Mouse (Mus musculus) MEL (cell line): ENCODE results near the gene Cmklr1. TPM values are rescaled to one million over a fixed set of nuclear protein-coding genes. Genes with fewer than 3 reads are reported as not detected.

Experiments
- DNase-seq: peaks from one replicate; pipeline ENCODE4 v3.0.0; 2011; ENCODE audit warnings: low read depth, low spot score
- H3K27ac ChIP-seq: 2 replicates; pipeline ENCODE4 v1.5.1; 2012; ENCODE audit warnings: low read depth, mild to moderate bottlenecking, control low read depth, low read length, moderate library complexity; ENCODE audit not compliant: control insufficient read depth
- H3K27me3 ChIP-seq, 2 experiments: fragments of 150-350 bp in 1 of 2; sonication (generic) in 1 of 2; 2 replicates each; pipeline ENCODE4 v1.6.1; 2012; ENCODE audit warnings: low read length in 2 of 2, mild to moderate bottlenecking in 2 of 2, improper control_type of control experiment in 1 of 2, moderate library complexity in 1 of 2; ENCODE audit not compliant: insufficient read depth in 2 of 2, control insufficient read depth in 1 of 2
- H3K36me3 ChIP-seq, 2 experiments: 2 replicates each; pipeline ENCODE4 v1.6.1; 2012 to 2014; ENCODE audit warnings: low read length in 2 of 2, improper control_type of control experiment in 1 of 2, inconsistent platforms in 1 of 2, mild to moderate bottlenecking in 1 of 2; ENCODE audit not compliant: insufficient read depth in 2 of 2, control insufficient read depth in 1 of 2
- H3K4me1 ChIP-seq, 2 experiments: fragments of 150-350 bp in 1 of 2; sonication (generic) in 1 of 2; 2 replicates each; pipeline ENCODE4 v1.6.1; 2012; ENCODE audit warnings: low read length in 2 of 2, improper control_type of control experiment in 1 of 2, mild to moderate bottlenecking in 1 of 2; ENCODE audit not compliant: insufficient read depth in 2 of 2, control insufficient read depth in 1 of 2
- H3K4me3 ChIP-seq, 2 experiments: fragments of 150-350 bp in 1 of 2; sonication (generic) in 1 of 2; 2 replicates each; pipeline ENCODE4 v1.5.1; 2012; ENCODE audit warnings: low read depth in 2 of 2, low read length in 2 of 2, mild to moderate bottlenecking in 2 of 2, moderate library complexity in 2 of 2, control low read depth in 1 of 2, improper control_type of control experiment in 1 of 2; ENCODE audit not compliant: control insufficient read depth in 1 of 2, insufficient read depth in 1 of 2
- H3K79me2 ChIP-seq: 2 replicates; pipeline ENCODE4 v1.6.1; 2012; ENCODE audit warnings: mild to moderate bottlenecking, low read length, moderate library complexity; ENCODE audit not compliant: control insufficient read depth, poor library complexity, insufficient read depth
- H3K9ac ChIP-seq: 2 replicates; pipeline ENCODE4 v1.6.1; 2012; ENCODE audit warnings: low read depth, mild to moderate bottlenecking, control low read depth, low read length, moderate library complexity; ENCODE audit not compliant: control insufficient read depth, poor library complexity, severe bottlenecking
- H3K9me3 ChIP-seq: fragments of 150-350 bp; sonication (generic); replicated peaks from 2 replicates; pipeline ENCODE4 v1.6.1; 2012; ENCODE audit warnings: mild to moderate bottlenecking, low read length, improper control_type of control experiment, moderate library complexity; ENCODE audit not compliant: insufficient read depth
- BHLHE40 ChIP-seq: IDR thresholded peaks from 2 replicates; pipeline ENCODE4 v1.6.1; 2012; ENCODE audit warnings: low read depth, mild to moderate bottlenecking, inconsistent platforms, low read length, improper control_type of control experiment, borderline replicate concordance
- CHD1 ChIP-seq: IDR thresholded peaks from 2 replicates; pipeline ENCODE4 v1.6.1; 2012; ENCODE audit warnings: low read depth, mild to moderate bottlenecking, inconsistent platforms, low read length, improper control_type of control experiment
- CHD2 ChIP-seq: IDR thresholded peaks from 2 replicates; pipeline ENCODE4 v1.6.1; 2011; ENCODE audit warnings: low read length, improper control_type of control experiment
- ELF1 ChIP-seq: IDR thresholded peaks from 2 replicates; pipeline ENCODE4 v1.6.1; 2014; ENCODE audit warnings: low read depth, mild to moderate bottlenecking, inconsistent platforms, low read length, improper control_type of control experiment, moderate library complexity
- JUND ChIP-seq: IDR thresholded peaks from 2 replicates; pipeline ENCODE4 v1.6.1; 2011; ENCODE audit warnings: low read depth, mild to moderate bottlenecking, improper control_type of control experiment, low read length
- MAFK ChIP-seq: IDR thresholded peaks from 2 replicates; pipeline ENCODE4 v1.6.1; 2011; ENCODE audit warnings: low read depth, mild to moderate bottlenecking, low read length, improper control_type of control experiment, borderline replicate concordance
- MAX ChIP-seq: IDR thresholded peaks from 2 replicates; pipeline ENCODE4 v1.6.1; 2011; ENCODE audit warnings: low read length, improper control_type of control experiment
- MEF2A ChIP-seq: IDR thresholded peaks from 2 replicates; pipeline ENCODE4 v1.6.1; 2014; ENCODE audit warnings: low read depth, mild to moderate bottlenecking, inconsistent platforms, low read length, improper control_type of control experiment; ENCODE audit not compliant: poor library complexity, insufficient replicate concordance, severe bottlenecking; ENCODE audit errors: extremely low read depth
- MXI1 ChIP-seq: IDR thresholded peaks from 2 replicates; pipeline ENCODE4 v1.6.1; 2011; ENCODE audit warnings: mild to moderate bottlenecking, low read depth, low read length, improper control_type of control experiment
- NELFE ChIP-seq: IDR thresholded peaks from 2 replicates; pipeline ENCODE4 v1.6.1; 2011; ENCODE audit warnings: low read depth, low read length, improper control_type of control experiment
- NRF1 ChIP-seq: IDR thresholded peaks from 2 replicates; pipeline ENCODE4 v1.6.1; 2014; ENCODE audit warnings: low read depth, mild to moderate bottlenecking, inconsistent platforms, low read length, improper control_type of control experiment, moderate library complexity; ENCODE audit not compliant: poor library complexity, insufficient read depth, severe bottlenecking
- POLR2A ChIP-seq, 2 experiments: IDR thresholded peaks; 2 replicates each; pipeline ENCODE4 v1.6.1; 2011 to 2012; ENCODE audit warnings: low read length in 2 of 2, mild to moderate bottlenecking in 2 of 2, control low read depth in 1 of 2, improper control_type of control experiment in 1 of 2, low read depth in 1 of 2, moderate library complexity in 1 of 2; ENCODE audit not compliant: control insufficient read depth in 1 of 2, insufficient read depth in 1 of 2, poor library complexity in 1 of 2
- POLR2AphosphoS5 ChIP-seq: IDR thresholded peaks from 2 replicates; pipeline ENCODE4 v1.6.1; 2012; ENCODE audit warnings: low read depth, borderline replicate concordance, mild to moderate bottlenecking, inconsistent platforms, low read length, moderate library complexity, mixed read lengths
- TAL1 ChIP-seq: IDR thresholded peaks from 2 replicates; pipeline ENCODE4 v1.6.1; 2012; ENCODE audit warnings: mild to moderate bottlenecking, inconsistent platforms, low read length, moderate library complexity, mixed read lengths
- TBP ChIP-seq: IDR thresholded peaks from 2 replicates; pipeline ENCODE4 v1.8.0; 2011; ENCODE audit warnings: low read depth, low read length, improper control_type of control experiment
- UBTF ChIP-seq: IDR thresholded peaks from 2 replicates; pipeline ENCODE4 v1.6.1; 2012; ENCODE audit warnings: low read depth, mild to moderate bottlenecking, inconsistent platforms, low read length, improper control_type of control experiment, moderate library complexity, borderline replicate concordance; ENCODE audit not compliant: insufficient read depth
- USF1 ChIP-seq: IDR thresholded peaks from 2 replicates; pipeline ENCODE4 v1.6.1; 2014; ENCODE audit warnings: low read depth, mild to moderate bottlenecking, inconsistent platforms, low read length, improper control_type of control experiment, moderate library complexity
- ZKSCAN1 ChIP-seq: IDR thresholded peaks from 2 replicates; pipeline ENCODE4 v1.6.1; 2012; ENCODE audit warnings: low read depth, mild to moderate bottlenecking, inconsistent platforms, low read length, improper control_type of control experiment, moderate library complexity
- ZNF384 ChIP-seq: IDR thresholded peaks from 2 replicates; pipeline ENCODE4 v1.6.1; 2012; ENCODE audit warnings: low read depth, mild to moderate bottlenecking, inconsistent platforms, low read length, improper control_type of control experiment
- polyA plus RNA-seq, 2 experiments: library from polyadenylated mRNA; stranded (reverse) in 1 of 2; unstranded in 1 of 2; fragments of >175 nt in 1 of 2; fragments of >200 nt in 1 of 2; gene quantifications; 2 replicates each; pipeline versions ENCODE4 v1.2.1 to v1.2.4; 2012; ENCODE audit warnings: low replicate concordance in 2 of 2, low read depth in 1 of 2; ENCODE audit not compliant: insufficient read length in 2 of 2, insufficient read depth in 1 of 2, missing spikeins in 1 of 2
- total RNA-seq: library from RNA; depleted of rRNA; stranded (reverse); fragments of 300-350 nt; gene quantifications from 2 replicates; pipeline ENCODE4 v1.2.3, GENCODE M21; 2012

The Cmklr1 gene
- total and polyA plus RNA-seq, 3 experiments, result not detected

- no peak overlapping the region for H3K9ac ChIP-seq
- H3K36me3 ChIP-seq, result no peaks in the 10 kb centered on the region
- H3K4me3 ChIP-seq, result no peak overlapping the region
- TF ChIP-seq POLR2AphosphoS5 (no peak), ZNF384 (no peak)
- no peaks in the 10 kb centered on the region for H3K79me2 ChIP-seq
- H3K9me3 ChIP-seq, result no peaks in the 10 kb centered on the region
- no peaks in the 10 kb centered on the region for H3K4me1 ChIP-seq
- DNase-seq, result no peak
- no peaks in the 10 kb centered on the region for H3K27me3 ChIP-seq
- H3K27ac ChIP-seq, result no peak overlapping the region
These were observed 39.7 kb downstream of the Cmklr1 start for GRCm38 (mm10) chr5:113610490-113610889.

- TF ChIP-seq TBP (no peak), CHD2 (no peak), ELF1 (no peak), MAFK (no peak), MAX (no peak)
- TF ChIP-seq, all 39 proteins: peak for 0
- H3K27ac ChIP-seq, result no peak overlapping the region
- H3K36me3 ChIP-seq, result no peaks in the 10 kb centered on the region
- no peaks in the 10 kb centered on the region for H3K4me1 ChIP-seq
- no peak for DNase-seq
- no peaks in the 10 kb centered on the region for H3K27me3 ChIP-seq
- H3K9me3 ChIP-seq, result no peaks in the 10 kb centered on the region
- H3K9ac ChIP-seq, result no peak overlapping the region
- no peak overlapping the region for H3K4me3 ChIP-seq
- no peaks in the 10 kb centered on the region for H3K79me2 ChIP-seq
These were observed 40.3 kb downstream of the Cmklr1 start for GRCm38 (mm10) chr5:113609891-113610290.

GRCm38 (mm10) chr5:113608511-113608910 is 41.7 kb downstream of the Cmklr1 start:
- TF ChIP-seq POLR2AphosphoS5 (no peak), BHLHE40 (no peak), UBTF (no peak), ZNF384 (no peak), POLR2A (IDR thresholded peaks at IDR 0.05; ENCODE audit: control insufficient read depth in 1 of 2, insufficient read depth in 1 of 2, low read depth in 1 of 2, low read length in 2 of 2, poor library complexity in 1 of 2) (no peak), CHD2 (no peak), MEF2A (no peak), ZKSCAN1 (no peak), JUND (no peak), NELFE (no peak), MXI1 (no peak), NRF1 (no peak), TAL1 (no peak), USF1 (no peak), CHD1 (no peak)
- TF ChIP-seq, all 39 proteins: peak for 0

More at GRCm38 (mm10) chr5:113608511-113608910, 41.7 kb downstream of the Cmklr1 start:
- Histone ChIP-seq H3K27ac (no peak overlapping the region), H3K4me3 (no peak overlapping the region), H3K9ac (no peak overlapping the region), H3K9me3 (no peaks in the 10 kb centered on the region), H3K4me1 (no peaks in the 10 kb centered on the region), H3K27me3 (no peaks in the 10 kb centered on the region), H3K36me3 (no peaks in the 10 kb centered on the region), H3K79me2 (no peaks in the 10 kb centered on the region)
- no peak for DNase-seq
